Comparison of ENCODE assay signal across 17 mouse cellular contexts in genomic region chr9:103841199-103841598, GRCm38 (mm10).
"Had no signal": no experiment of that assay in that cellular context is flagged by ENCODE, and none has a peak within 500 bp of the region (broad histone marks: within the 10 kb centered on the region; RNA-seq: fewer than 3 reads in every experiment).

No protein-coding gene starts in this region.

- DNase-seq: left cerebral cortex, postnatal 4 days; liver; liver, embryonic 13.5 days; liver, postnatal 0 days; lung, adult 18-20 months; lung, adult 2 months; lung, embryonic 14.5 days; lung, postnatal 10 days; lung, postnatal 14 days; lung, postnatal 36 days; lung, postnatal 4 days; midbrain, embryonic 14.5 days had no signal

- ATAC-seq: liver, embryonic 12.5 days; liver, postnatal 0 days; lung, postnatal 0 days; midbrain, embryonic 13.5 days; midbrain, embryonic 15.5 days; midbrain, embryonic 16.5 days had no signal
